Mouse (Mus musculus) NIH3T3 (cell line): ENCODE data around the gene 4931417E11Rik.

Source experiments
- DNase-seq: peaks from one replicate; pipeline ENCODE4 v3.0.0-alpha.2; 2012; ENCODE audit warnings: low read depth

4931417E11Rik gene

GRCm38 (mm10) chr6:73469567-73469966 lies at the start of gene 4931417E11Rik:
4931417E11Rik (minus strand) TSS chr6:73469667.
- DNase-seq: no peak

- DNase-seq: peak; percentile 63
These were observed 48.4 kb upstream of the 4931417E11Rik start for GRCm38 (mm10) chr6:73517818-73518396.

GRCm38 (mm10) chr6:73512907-73513306 lies 43.4 kb upstream of the 4931417E11Rik start:
- peak; percentile 5 for DNase-seq

GRCm38 (mm10) chr6:73499631-73500030 lies 30.2 kb upstream of the 4931417E11Rik start:
- DNase-seq: no peak

- no peak for DNase-seq
These were observed 27.9 kb upstream of the 4931417E11Rik start for GRCm38 (mm10) chr6:73497321-73497720.

GRCm38 (mm10) chr6:73490524-73490923 lies 21.1 kb upstream of the 4931417E11Rik start:
- DNase-seq: no peak

- no peak for DNase-seq
These were observed 16.1 kb upstream of the 4931417E11Rik start for GRCm38 (mm10) chr6:73485616-73486015.

- no peak for DNase-seq
These were observed 3.4 kb downstream of the 4931417E11Rik start for GRCm38 (mm10) chr6:73466084-73466483.

GRCm38 (mm10) chr6:73462543-73462942 lies 6.9 kb downstream of the 4931417E11Rik start:
- no peak for DNase-seq

GRCm38 (mm10) chr6:73433912-73434311 lies 35.6 kb downstream of the 4931417E11Rik start:
- no peak for DNase-seq

GRCm38 (mm10) chr6:73428618-73429336 lies 40.7 kb downstream of the 4931417E11Rik start:
- DNase-seq: no peak

GRCm38 (mm10) chr6:73427273-73427812 lies 42.1 kb downstream of the 4931417E11Rik start:
- no peak for DNase-seq
